Comparison of ENCODE assay signal across 8 mouse cellular contexts in genomic region chr13:106947583-106947982, GRCm38 (mm10). TPM values are rescaled to one million over a fixed set of nuclear protein-coding genes. Genes with fewer than 3 reads are reported as not detected.
A peak's percentile ranks its signal among the peaks of the same experiment; 100 is the strongest.
DNase-seq lines count a peak whose midpoint lies in the region; ATAC-seq and TF ChIP-seq lines count a peak whose summit lies in the region.

No protein-coding gene starts in this region.

- TF ChIP-seq CTCF in layer of hippocampus, adult 2 months (conservative IDR thresholded peaks at IDR 0.05), result no peak

- no peak for DNase-seq in layer of hippocampus, adult 2 months (ENCODE audit: low spot score in 2 of 2)
- no peak for DNase-seq in layer of hippocampus, adult 8-10 months (ENCODE audit: low spot score in 2 of 2)
- DNase-seq in intestine, embryonic 14.5 days (ENCODE audit: low spot score), result no peak
- no peak for DNase-seq in cerebellum, adult 11-12 months
- no peak for DNase-seq in gastrocnemius, postnatal 36 days
- DNase-seq in kidney, postnatal 25 days, result no peak

- H3K27ac ChIP-seq in layer of hippocampus, adult 2 months, result peak overlapping the region; percentile 82
- H3K27ac ChIP-seq in embryonic facial prominence, embryonic 12.5 days, result no peak overlapping the region
- peak overlapping the region; percentile 89; the same call in 1 of the 2 replicates for H3K27ac ChIP-seq in intestine, embryonic 14.5 days (ENCODE audit: low read depth)

- peak overlapping the region; percentile 86 for H3K9ac ChIP-seq in embryonic facial prominence, embryonic 12.5 days
- peak overlapping the region; percentile 90 for H3K9ac ChIP-seq in intestine, embryonic 14.5 days (ENCODE audit: low read length)

- H3K4me2 ChIP-seq in embryonic facial prominence, embryonic 12.5 days (replicated peaks), result peak overlapping the region; percentile 69
- peak overlapping the region; percentile 81 for H3K4me2 ChIP-seq in intestine, embryonic 14.5 days (ENCODE audit: low read length)
- H3K4me2 ChIP-seq in myocyte (ENCODE audit: low read depth), result peak overlapping the region; percentile 93

- H3K79me2 ChIP-seq in myocyte (ENCODE audit: control insufficient read depth, insufficient read depth), result peaks cover 23% of the 10 kb centered on the region

- H3K4me3 ChIP-seq in layer of hippocampus, adult 2 months, result peak overlapping the region; percentile 99
- H3K4me3 ChIP-seq in embryonic facial prominence, embryonic 12.5 days, result peak overlapping the region; percentile 95
- H3K4me3 ChIP-seq in intestine, embryonic 14.5 days (ENCODE audit: low read depth, low read length), result peak overlapping the region; percentile 93
- peak overlapping the region; percentile 64 for H3K4me3 ChIP-seq in myocyte

- 3% methylated on average over 6 of the region's 6 CpGs for WGBS in embryonic facial prominence, embryonic 12.5 days
- WGBS in intestine, embryonic 14.5 days, result 5% methylated on average over 6 of the region's 6 CpGs

- intact Hi-C loops in gastrocnemius, postnatal 36 days (cut with DNase I), result no loop called here

- no peaks in the 10 kb centered on the region for H3K9me3 ChIP-seq in embryonic facial prominence, embryonic 12.5 days
- H3K9me3 ChIP-seq in intestine, embryonic 14.5 days (ENCODE audit: control insufficient read depth, low read length), result no peaks in the 10 kb centered on the region

- peaks cover 10% of the 10 kb centered on the region for H3K4me1 ChIP-seq in embryonic facial prominence, embryonic 12.5 days
- H3K4me1 ChIP-seq in intestine, embryonic 14.5 days (replicated peaks; ENCODE audit: control insufficient read depth, insufficient read depth, low read length), result peaks cover 10% of the 10 kb centered on the region

- H3ac ChIP-seq in myocyte (ENCODE audit: control insufficient read depth, insufficient read length), result peak overlapping the region; percentile 57

- peaks cover 21% of the 10 kb centered on the region for H3K36me3 ChIP-seq in embryonic facial prominence, embryonic 12.5 days
- peaks cover 38% of the 10 kb centered on the region for H3K36me3 ChIP-seq in intestine, embryonic 14.5 days (ENCODE audit: control insufficient read depth, insufficient read depth, low read length)
- peaks cover 26% of the 10 kb centered on the region for H3K36me3 ChIP-seq in myocyte (ENCODE audit: control insufficient read depth, insufficient read depth)

- no peak for TF ChIP-seq POLR2A in myocyte (IDR thresholded peaks at IDR 0.05; ENCODE audit: insufficient read length, low read depth)

- ATAC-seq in embryonic facial prominence, embryonic 12.5 days (ENCODE audit: insufficient number of reproducible peaks, insufficient read depth, low FRiP score, low TSS enrichment), result no peak
- ATAC-seq in intestine, embryonic 14.5 days (replicated peaks; ENCODE audit: low FRiP score, low TSS enrichment, low read depth), result no peak

- H3K27me3 ChIP-seq in embryonic facial prominence, embryonic 12.5 days, result no peaks in the 10 kb centered on the region
- no peaks in the 10 kb centered on the region for H3K27me3 ChIP-seq in intestine, embryonic 14.5 days (replicated peaks; ENCODE audit: control insufficient read depth, insufficient read depth, low read length)
- no peaks in the 10 kb centered on the region for H3K27me3 ChIP-seq in myocyte (ENCODE audit: control insufficient read depth, insufficient read depth, insufficient read length)

TF ChIP-seq in myocyte, 11 proteins besides CTCF, POLR2A, EP300 and RAD21:
- no peak for TF ChIP-seq MYOD1 (IDR thresholded peaks at IDR 0.05; ENCODE audit: control insufficient read depth in 1 of 3, insufficient read length in 2 of 3, low read depth in 2 of 3)
- TF ChIP-seq TCF3 (IDR thresholded peaks at IDR 0.05; ENCODE audit: insufficient read length, low read depth), result no peak
- no peak for TF ChIP-seq MYOG (IDR thresholded peaks at IDR 0.05; ENCODE audit: control insufficient read depth in 1 of 3, insufficient read depth in 1 of 3, insufficient read length in 2 of 3, low read depth in 2 of 3)
- TF ChIP-seq POLR2AphosphoS2 (IDR thresholded peaks at IDR 0.05; ENCODE audit: insufficient read length, low read depth), result no peak
- TF ChIP-seq USF1 (IDR thresholded peaks at IDR 0.05; ENCODE audit: low read depth), result no peak
- no peak for TF ChIP-seq SRF (IDR thresholded peaks at IDR 0.05; ENCODE audit: control insufficient read depth, insufficient read length, low read depth)
- TF ChIP-seq E2F4 (IDR thresholded peaks at IDR 0.05; ENCODE audit: insufficient read depth), result no peak

RNA-seq across cellular contexts. Expression of gene Dimt1, which starts 0.7 kb away (rescaled TPM):
- total RNA-seq in layer of hippocampus, adult 2 months (2021), result 10 to 100 TPM; 22.9 to 23.4 TPM
- total RNA-seq in layer of hippocampus, adult 8-10 months (2022), result 10 to 100 TPM; 19.8 to 30.2 (median 22.3) TPM
- 51.1 and 51.8 TPM in 2 replicates for polyA plus RNA-seq in embryonic facial prominence, embryonic 12.5 days (2016; fragmentation: Nextera tagmentation; extraction: Ambion mirVana)
- polyA plus RNA-seq in intestine, embryonic 14.5 days (2014; fragmentation: Nextera tagmentation; extraction: Ambion mirVana), result 49.3 and 49.6 TPM in 2 replicates
- 11.9 TPM for polyA plus RNA-seq in myocyte (2012; fragmentation: generic; extraction: Trizol)
- total RNA-seq in gastrocnemius, postnatal 36 days (2021), result 1 to 10 TPM; 5.7 to 6.5 TPM

RNA-seq across cellular contexts. Expression of gene Ipo11, which starts 10.8 kb away (rescaled TPM):
- 10 to 100 TPM; 62.1 to 62.3 TPM for total RNA-seq in layer of hippocampus, adult 2 months (2021)
- 10 to 100 TPM; 61.8 to 69.3 (median 64.6) TPM for total RNA-seq in layer of hippocampus, adult 8-10 months (2022)
- 56.5 and 59.6 TPM in 2 replicates for polyA plus RNA-seq in embryonic facial prominence, embryonic 12.5 days (2016; fragmentation: Nextera tagmentation; extraction: Ambion mirVana)
- 57.7 and 59.9 TPM in 2 replicates for polyA plus RNA-seq in intestine, embryonic 14.5 days (2014; fragmentation: Nextera tagmentation; extraction: Ambion mirVana)
- polyA plus RNA-seq in myocyte (2012; fragmentation: generic; extraction: Trizol), result 10.4 TPM
- total RNA-seq in gastrocnemius, postnatal 36 days (2021), result 10 to 100 TPM; 10.5 to 14.3 TPM

Comparison
In these comparisons a context has a peak if more than half of its experiments do, and no peak if none do; other contexts are left out.
1. RNA of gene Ipo11, which starts 10.8 kb away (total RNA-seq): 61.8 to 69.3 TPM in layer of hippocampus, adult 8-10 months and 62.1 to 62.3 TPM in layer of hippocampus, adult 2 months; 10.5 to 14.3 TPM in gastrocnemius, postnatal 36 days; every median in the first group is over 4 times any median in the second.
2. Peak in every context shown above with its lines, with median percentiles within 50 percentile points of each other: H3K4me3 ChIP-seq and H3K4me2 ChIP-seq.